Mouse (Mus musculus): ENCODE measurements at regions not wholly inside any gene's neighbourhood (a gene's known extent, or its start where the extent isn't known, plus 50 kb on each side); places are given as distances from the start of the nearest gene placed in this dataset.

- DNase-seq (ENCODE audit: low read depth, low spot score), result no peak
- whole genome bisulfite sequencing, result 55% methylated on average over 2 of the region's 2 CpGs
Observed at GRCm38 (mm10) chr2:11364111-11364510, 189.8 kb downstream of the Pfkfb3 start.

- WGBS, result 71% methylated on average over 5 of the region's 5 CpGs
- no peak for DNase-seq (ENCODE audit: low read depth, low spot score)
Observed at GRCm38 (mm10) chr2:11363061-11363464, 190.8 kb downstream of the Pfkfb3 start.

- 49% methylated on average over 8 of the region's 8 CpGs for WGBS
- no peak for DNase-seq (ENCODE audit: low read depth, low spot score)
Observed at GRCm38 (mm10) chr2:11362205-11362994, 190.5 kb downstream of the Prkcq start.

- 75% methylated on average over 4 of the region's 4 CpGs for WGBS
- no peak for DNase-seq (ENCODE audit: low read depth, low spot score)
Observed at GRCm38 (mm10) chr2:11359280-11359679, 187.4 kb downstream of the Prkcq start.

GRCm38 (mm10) chr2:11356714-11357113, 184.8 kb downstream of the Prkcq start:
- WGBS, result 58% methylated on average over 5 of the region's 5 CpGs
- no peak for DNase-seq (ENCODE audit: low read depth, low spot score)

- no peak for DNase-seq (ENCODE audit: low read depth, low spot score)
- WGBS, result 86% methylated on average over 5 of the region's 5 CpGs
Observed at GRCm38 (mm10) chr2:11355594-11355993, 183.7 kb downstream of the Prkcq start.

Data from large intestine, adult 2 months (tissue).